Mouse (Mus musculus) urinary bladder, postnatal 14 days (tissue): ENCODE measurements around the gene Zfp91.

Experiments
- DNase-seq: peaks from one replicate; pipeline ENCODE4 v3.0.0; 2021; ENCODE audit warnings: low spot score

The Zfp91 gene

DNA sequence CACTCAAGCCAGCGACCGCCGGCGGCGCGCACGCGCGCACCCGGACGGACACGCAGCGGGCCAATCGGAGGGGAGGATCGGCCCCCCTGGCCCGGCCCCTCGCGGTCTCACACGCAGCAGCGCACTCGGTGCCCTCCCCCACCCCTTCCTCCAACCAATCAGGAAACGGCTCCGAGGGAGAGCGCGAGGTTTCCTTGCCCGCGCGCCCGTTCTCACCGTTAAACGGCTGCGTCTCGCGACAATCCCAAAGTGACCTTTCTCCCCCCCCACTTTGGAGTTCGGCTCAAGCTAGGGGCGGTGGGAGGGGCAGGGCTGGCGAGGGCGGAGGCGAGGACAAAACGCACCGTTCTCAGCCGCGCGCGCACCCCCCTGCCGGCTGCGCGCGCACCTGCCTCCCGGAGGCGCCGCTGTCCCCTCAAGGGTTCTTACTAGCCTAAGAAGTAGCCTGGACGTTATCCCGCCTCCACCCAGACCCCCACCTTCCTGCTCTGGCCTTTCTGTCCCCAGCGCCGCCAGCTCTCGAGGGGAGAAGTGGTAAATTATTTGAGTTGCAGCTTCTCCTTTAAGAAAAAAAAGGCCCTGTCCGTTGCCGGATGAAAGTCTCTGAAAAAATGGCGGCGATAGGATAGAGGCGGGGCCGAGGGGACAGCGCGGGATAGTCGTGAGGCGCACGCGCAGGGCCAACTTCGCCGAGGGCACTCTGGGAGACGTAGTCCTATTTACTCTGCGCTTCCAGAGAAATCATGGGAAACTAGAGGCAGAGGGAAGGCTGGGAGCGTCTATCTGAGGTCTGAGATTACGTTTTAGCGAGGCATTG is at the start of gene Zfp91, which contains the start of gene Lpxn:
TSS of gene Zfp91 (minus strand) at position 616 of the 817 bp plus-strand sequence.
TSS of gene Lpxn (plus strand) at position 683 of the 817 bp plus-strand sequence.
- peak; percentile 96 for DNase-seq

DNA sequence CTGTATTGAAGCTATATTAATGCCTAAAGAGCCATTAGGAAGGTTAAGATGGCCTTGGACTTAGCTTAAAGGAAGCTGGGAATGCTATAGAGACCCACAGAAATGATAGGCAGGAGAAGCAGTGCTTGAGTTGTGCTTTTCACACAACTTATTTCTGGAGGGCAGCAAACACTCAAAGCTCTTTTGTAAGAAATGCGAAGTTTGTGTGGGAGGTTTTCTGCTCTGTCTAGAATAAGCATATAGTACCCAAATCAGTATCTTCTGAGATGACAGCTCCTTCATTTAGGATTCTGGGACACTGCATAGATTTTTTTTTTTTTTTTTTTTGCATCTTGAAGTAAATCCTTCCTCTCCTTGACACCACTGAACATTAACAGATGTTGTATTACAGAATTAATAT is 42.6 kb upstream of the Zfp91 start:
- DNase-seq, result no peak

DNA sequence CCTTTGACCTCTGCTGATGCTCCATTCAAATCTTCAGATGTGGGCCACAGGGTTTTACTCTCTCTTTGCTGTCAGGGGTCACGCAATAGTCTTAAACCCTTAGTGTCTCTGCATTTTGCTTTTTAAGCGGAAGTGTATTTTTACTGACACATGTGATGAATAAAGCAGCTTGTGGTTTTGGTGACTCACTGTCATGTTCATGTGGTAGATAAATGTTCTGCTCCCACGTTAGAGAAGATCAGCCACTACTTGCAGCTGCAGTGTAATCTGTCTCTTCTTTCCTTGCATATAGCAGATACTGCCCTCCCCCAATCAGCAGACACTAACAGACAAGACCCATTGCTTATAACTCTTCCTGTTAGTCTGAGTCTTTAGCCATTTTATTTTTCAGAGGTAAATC is 37.7 kb upstream of the Zfp91 start:
- no peak for DNase-seq

DNA sequence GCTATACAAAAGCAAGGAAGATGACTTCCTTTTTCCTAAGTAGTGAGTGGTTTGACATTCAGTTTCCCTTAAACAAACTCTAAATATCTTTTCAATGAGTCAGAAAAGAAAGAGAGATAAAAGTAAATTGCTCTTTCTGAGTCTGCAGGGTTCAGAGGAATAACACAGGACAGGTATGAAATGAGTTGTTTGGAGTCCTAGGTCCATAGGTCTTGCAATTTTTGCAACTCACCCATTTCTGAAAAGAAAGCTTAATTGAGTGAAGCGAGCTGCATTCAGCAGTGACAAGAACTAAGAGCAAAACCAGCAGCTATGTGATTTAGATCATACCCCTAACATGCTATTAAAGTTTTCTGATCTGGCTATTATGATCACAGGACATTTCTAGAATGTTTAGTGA is 35.6 kb upstream of the Zfp91 start:
- DNase-seq, result no peak

DNA sequence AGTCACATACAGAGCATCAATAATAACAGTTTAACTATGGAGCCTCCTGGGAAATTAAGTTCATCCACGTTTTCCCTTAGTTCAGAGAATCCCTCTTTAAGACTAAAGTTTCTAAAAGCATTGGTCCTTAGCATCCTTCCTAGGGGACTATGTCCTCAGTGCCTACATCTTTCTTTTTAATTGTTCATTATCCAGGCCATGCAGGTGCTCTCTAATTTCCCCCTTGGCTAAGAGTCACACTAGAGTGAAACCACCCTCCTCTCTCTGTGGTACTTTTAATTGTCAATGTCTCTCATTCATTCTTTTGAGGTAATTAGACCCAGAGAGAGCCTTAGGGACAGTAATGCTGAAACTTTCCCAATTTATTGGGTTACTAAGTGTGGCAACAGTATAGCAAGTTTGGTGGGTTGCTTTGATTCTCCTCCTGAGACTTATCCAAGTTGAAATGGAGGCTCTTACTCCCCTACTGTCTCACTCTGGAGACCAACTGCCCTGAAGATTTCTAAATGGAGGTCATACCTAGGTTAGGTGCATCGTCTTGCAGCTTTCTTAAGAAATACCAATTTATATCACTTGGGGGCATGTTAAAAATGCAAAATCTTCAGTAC is 35.0 kb upstream of the Zfp91 start:
- DNase-seq, result no peak

DNA sequence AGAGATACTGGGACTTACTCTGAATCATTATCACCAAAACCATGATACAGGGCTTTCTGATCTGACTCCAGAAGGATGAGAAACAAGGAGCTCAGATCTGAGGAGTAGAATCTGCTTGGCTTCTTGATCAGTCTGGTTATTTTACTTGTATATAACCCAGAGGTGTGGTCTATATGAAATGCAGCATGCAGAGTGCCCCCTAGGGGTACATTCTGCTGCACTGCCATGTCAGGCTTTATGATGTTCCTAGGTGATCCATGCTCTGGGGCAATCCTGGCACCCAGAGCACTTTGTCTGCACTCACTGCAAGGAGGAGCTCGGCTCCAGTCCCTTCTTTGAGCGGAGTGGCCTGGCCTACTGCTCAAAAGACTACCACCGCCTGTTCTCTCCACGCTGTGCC is 28.6 kb upstream of the Zfp91 start:
- no peak for DNase-seq

DNA sequence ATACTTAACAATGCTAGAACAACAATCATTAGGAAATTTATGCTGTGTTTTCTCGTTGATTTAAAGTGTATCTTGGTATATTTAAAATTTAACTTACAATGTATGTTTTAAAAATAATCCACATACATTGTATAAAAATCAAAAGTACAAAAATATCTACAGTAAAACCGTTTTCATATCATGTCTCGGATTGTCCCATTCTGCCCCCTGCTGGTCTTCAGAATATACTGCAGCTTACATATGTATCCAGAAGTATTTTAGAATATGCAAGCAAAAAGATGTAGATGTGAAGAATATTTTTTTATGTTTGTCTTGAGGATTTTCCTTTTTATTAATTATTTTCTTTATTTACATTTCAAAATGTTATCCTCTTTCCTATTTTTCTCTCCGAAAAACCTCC is 24.5 kb upstream of the Zfp91 start:
- no peak for DNase-seq

DNA sequence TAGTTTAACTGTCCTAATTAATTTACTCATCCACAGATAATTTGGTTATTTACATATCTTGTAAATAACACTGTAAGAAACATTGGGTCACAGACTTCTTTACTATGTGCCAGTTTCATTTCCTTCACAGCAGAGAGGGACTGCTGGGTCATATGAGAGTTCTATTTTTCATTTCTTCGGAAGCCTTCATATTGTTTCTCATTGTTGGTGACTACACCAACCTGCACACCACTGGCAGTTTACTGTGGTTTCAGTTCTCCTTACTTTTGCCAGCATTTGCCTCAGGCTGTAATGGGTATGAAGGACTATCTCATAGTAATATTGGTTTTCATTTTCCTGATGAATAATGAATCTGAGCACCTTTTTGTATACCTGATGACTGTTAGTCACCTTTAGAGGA is 22.6 kb upstream of the Zfp91 start:
- DNase-seq, result no peak

DNA sequence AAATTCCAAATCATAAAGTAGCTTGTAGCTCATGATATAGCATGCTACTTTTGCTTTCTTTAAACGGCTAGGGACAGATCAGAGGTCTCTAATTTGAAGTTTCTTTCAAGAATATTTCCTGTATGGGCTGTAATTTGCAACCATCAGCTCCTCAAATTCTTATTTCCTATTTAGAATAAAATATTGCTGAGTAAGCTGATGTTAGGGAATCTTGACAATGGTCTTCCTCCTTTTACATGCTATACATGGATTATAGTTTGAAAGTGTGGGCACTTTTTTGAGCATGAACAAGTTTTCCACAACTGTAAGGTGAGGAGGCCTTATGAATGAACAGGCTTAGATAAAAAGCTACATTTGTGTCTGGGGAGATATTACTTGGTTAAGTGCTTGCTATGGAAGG is 18.0 kb upstream of the Zfp91 start:
- DNase-seq, result no peak

DNA sequence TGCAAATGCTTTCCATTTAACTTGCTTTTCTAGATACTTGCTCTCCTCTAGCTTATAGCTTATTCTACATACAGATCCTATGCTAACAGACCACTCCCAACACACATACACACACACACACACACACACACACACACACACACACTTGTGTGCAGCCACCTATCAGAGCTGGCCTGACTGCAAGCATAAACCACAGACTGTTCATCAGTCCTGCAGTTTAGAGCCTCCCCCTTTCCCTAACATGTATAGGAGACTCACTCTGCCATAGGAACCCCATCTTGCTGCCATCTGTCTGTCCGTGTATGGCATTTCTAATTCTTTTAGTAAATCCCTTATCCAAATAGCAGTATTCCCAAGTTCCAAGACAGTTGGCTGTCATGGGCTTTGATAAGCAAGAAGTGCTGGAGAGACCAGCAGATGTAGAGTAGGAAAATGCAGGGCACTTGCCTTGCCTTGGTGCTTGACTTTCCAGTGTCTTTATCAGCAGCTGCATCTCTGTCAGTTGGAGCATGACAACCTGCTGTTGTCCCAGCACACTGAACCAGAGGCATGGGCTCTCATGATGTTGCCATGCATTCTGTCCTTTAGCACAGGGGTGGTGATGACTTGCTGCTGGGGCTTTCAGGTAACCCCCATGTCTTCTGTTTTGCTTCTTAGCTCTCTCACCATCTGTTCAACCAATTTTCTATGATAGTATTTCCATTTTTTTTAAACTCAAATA is 16.9 kb upstream of the Zfp91 start:
- no peak for DNase-seq

DNA sequence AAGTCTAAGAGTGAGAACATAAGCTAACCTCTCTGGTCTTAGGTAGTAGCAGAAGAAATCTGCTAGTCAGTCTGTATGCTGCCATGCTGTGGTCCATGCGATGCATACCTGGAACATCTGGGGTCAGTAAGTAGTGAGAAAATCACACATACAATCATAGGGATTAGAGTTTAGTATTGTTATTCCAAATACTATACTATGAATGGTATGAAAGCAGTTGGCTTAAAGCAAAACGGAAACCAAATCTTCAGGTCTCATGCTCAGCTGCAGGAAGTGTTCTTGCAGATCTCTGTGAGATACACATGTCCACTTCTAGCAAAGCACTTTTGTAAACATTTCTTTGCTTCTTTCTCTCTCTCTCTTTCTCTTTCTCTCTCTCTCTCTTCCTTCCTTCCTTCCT is 10.3 kb upstream of the Zfp91 start:
- DNase-seq, result no peak

DNA sequence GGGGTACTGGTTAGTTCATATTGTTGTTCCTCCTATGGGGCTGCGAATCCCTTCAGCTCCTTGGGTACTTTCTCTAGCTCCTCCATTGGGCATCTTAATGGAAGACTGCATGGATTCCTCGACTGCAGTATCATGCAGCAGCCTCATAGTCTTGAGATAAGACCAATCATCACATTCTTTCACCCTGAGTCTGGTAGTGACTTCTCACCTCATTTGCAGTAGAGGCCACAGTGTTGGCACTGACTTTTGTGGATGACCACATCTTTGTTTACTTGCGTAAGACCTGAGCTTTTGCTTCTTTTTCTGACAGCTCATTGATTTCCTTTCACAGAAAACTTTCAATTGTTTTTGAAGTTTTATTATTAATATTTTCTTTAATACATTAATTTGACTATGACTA is 9.8 kb upstream of the Zfp91 start:
- DNase-seq, result no peak

DNA sequence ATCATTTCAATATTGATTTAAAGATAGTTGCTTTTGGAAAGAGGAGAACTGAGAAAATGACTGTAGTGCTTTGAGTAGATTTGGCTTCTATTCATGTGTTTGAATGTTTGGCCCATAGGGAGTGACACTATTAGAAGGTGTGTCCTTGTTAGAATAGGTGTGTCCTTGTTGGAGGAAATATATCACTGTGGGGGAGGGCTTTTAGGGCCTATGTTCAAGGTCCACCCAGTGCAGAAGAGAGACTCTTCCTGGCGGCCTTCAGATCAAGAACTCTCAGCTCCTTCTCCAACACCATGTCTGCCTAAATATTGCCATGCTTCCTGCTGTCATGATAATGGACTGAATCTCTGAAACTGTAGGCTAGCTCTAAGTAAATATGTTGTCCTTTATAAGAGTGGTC is 8.3 kb upstream of the Zfp91 start:
- DNase-seq, result no peak

DNA sequence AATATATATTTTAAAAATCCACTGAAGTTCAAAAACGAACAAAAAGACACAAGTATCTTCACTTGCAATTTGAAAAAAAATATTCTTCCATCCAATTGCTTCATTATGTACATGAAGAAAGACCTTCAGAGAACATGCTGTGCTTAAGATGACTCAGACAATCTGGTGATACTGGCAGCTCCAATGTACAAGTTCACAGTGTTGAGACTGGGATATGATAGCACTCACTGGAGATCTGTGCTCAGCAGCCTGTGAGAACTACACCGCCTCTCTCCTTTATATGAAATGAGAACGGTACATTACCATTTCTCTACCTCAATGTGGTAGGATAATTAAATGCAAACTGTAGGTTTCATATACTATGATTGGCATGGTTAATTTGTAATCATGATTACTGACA is 6.9 kb upstream of the Zfp91 start:
- DNase-seq, result no peak

DNA sequence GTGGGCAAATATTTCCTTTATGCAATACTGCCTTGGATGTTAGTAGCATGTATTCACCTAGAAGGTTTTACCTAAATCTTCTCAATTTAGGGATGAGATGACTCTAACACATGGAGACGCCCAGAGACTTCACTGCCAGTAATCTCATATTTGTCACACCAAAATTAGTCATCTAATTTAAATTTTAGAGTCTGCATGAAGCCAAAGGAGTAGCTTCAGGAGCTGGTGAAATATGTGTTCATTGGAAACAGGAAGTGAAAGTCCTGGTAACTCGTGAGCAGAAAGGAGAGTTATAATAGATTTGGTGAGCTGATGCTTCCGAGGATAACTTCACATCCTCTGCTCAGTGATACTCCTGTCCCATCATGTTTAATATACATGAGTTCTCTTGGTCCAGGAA is 5.1 kb upstream of the Zfp91 start:
- no peak for DNase-seq

DNA sequence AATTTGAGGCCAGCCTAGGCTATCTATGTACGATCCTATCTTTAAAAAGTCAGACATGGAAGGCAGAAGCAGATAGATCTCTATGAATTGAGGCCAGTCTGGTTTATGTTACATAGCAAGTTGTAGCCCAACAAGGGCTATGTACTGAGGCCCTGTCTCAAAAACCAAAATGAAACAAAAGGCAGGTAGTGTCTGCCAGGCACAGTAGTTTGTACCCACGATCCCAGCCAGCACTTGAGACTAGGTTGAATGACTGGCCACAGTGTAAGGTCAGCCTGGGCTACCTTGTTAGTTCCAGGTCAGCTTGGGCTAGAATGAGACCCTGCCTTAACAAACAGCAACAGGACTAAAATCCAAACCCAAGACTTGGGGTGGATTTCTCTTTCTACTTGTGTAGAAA is 4.7 kb upstream of the Zfp91 start:
- no peak for DNase-seq

DNA sequence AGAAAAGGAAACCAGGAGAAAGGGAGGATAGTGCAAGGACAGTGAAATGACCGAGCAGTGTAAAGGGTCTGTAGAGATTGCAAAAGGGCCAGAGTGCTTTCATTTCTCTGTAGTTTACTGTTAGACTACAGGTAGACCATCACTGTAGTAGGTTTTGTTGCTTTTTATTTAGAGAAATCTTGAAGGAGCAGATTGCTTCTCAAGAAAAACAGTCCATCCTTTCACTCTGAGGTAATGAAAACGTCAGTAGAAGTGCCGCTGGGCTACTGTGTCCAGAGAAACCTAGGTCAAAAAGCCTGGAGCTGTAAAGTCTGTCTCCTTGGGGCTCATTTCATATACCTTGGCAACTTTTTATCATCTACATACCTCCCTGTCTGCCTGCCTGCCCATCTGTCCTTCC is 3.2 kb upstream of the Zfp91 start:
- no peak for DNase-seq

DNA sequence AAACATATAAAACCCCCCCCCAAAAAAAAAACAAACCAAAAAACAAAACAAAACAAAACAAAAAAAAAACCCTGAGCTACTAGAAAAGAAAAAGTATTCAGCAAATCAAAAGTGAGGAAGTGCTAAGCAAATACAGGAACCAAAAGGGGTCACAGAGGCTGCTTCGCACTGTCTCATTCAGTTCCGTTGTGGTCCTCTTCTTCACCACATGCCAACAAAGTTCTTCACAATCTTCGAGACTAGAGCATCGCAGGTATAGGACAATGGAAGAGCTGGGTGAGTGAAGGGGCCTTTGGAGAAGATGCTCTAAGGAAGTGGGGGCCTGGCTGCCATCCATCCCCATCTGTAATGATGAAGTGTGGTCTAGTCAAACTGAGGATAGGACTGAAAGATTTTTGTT is 2.5 kb upstream of the Zfp91 start:
- no peak for DNase-seq

DNA sequence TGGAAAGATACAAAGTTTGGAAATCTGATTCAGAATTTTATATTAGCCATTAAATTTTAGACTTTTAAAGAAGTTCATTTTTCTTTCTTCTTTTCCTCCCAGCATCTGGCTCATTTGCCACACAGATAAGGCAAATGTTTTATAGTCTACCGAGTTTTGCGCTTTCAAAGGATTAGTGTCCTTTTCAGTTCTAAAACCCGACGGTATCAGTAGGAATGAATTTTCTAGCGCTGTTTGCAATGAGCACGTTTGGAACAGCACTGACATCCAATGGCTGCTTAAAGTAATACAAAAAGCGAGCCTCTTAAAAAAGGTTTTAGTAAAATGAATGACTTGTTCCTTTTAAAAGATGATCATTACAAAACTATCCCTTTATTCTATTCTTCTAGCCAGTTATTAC is 1.1 kb upstream of the Zfp91 start:
- no peak for DNase-seq

DNA sequence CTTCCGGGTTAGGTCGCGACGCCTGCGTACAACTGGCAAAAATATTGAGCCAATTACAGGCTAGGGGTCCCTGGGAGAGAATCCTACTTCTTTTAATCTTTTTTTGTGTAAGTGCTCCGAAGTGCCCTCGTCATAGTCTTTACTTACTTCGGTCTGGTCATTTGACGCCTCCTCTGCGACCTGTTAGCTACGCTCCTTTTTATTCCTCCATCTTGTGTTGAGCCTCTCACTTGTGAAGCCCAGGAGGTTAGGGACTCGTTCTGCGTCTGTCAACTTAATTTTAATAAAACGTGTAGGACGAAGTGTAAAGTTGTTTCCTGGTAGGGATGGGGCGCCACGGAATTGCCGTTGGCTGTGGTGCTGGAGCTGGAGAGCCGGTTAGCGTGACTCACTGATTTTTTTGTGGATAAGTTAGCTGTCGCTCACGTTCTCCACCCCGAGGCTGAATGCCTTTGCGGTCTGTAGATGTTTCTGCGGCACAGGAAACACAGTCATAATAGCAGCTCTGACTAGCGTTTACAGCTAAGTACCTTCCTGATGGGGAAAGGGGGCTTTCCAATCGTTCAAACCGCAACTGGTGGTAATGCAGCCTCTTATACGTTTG is 504 bp upstream of the Zfp91 start:
- DNase-seq, result peak; percentile 82

DNA sequence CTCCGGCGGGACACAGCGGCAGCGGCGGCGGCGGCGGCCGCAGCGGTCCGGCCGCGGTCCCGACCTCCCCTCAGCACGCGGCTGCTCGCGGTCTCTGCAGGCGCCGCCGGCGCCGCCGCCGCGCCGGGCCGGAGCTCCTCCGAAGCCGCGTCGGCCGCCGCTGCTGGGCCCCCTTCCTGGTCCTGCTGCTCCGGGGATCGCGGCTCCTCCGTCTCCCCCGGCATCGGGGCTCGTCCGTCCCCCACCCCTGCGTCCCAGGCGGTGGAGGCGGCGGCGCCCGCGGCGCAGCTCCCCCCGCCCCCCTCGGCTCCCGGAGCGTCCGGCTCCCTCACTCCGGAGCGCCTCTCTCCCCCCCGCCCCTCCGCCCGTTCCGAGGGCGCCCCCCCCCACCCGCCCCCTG is 816 bp downstream of the Zfp91 start:
- DNase-seq, result no peak

DNA sequence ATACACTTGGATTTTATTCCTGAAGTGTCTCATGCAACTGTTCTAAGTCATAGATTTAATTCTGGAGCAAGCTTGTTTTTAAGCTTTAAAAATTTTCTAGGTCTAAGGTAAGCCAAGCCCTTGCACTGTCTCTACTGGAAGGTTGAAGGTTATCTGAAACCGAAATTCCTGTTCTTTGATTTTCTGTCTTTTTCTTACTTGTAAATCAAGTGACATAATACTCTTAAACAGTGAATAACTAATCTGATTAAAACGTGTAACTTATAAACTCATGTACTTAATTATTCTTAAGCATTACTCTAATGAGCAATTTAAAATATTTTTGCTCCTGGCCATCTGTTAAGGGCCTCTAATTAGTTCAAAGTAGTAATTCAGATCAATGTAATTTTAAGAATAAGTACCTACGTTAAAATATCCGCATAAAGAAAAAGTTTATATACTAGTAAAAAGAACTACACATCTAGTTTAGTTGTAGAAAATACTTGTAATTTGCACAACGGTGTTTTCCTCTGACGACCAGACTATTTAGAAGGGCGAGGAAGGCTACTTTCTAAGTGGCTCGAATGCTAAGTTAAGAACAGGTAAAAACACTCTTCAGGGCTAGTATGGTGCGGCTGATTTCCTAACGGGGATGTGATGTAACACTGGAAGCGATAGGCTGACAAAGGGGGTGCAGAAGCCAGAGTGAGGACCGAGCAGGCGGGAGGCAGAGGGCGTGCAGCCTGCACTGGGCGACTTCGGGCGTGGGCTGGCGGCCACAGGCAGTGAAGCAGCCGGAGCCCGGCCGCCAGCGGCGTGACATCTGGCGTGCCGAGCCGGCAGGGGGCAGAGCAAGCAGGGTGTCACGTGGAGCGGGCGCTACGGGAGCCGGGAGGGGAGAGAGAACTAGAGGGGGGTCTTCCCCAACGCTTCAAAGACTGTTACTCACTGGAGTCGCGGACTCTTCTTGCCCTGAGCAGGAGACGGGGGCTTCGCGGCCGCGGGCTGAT is 1.6 kb downstream of the Zfp91 start:
- peak; percentile 93 for DNase-seq
